Mouse (Mus musculus) heart, postnatal 0 days (tissue): ENCODE measurements at regions not wholly inside any gene's neighbourhood (a gene's known extent, or its start where the extent isn't known, plus 50 kb on each side); places are given as distances from the start of the nearest gene placed in this dataset.
A peak's percentile ranks its signal among the peaks of the same experiment; 100 is the strongest.

Experiments used
- ATAC-seq: fragments of 200-750 bp; cut with Nextera tagmentation; 2 replicates; pipeline ENCODE4 v1.8.0; 2017; ENCODE audit warnings: low read depth, moderate number of reproducible peaks, moderate library complexity; ENCODE audit not compliant: insufficient read depth
- DNase-seq: peaks from one replicate; pipeline ENCODE4 v3.0.0-alpha.2; 2016; ENCODE audit warnings: low spot score
- H3K27ac ChIP-seq: fragments of 300-500 bp; sonication (generic); 2 replicates; pipeline ENCODE4 v1.5.1; 2014; ENCODE audit warnings: low read depth, mild to moderate bottlenecking
- H3K27me3 ChIP-seq: fragments of 300-500 bp; sonication (generic); 2 replicates; pipeline ENCODE4 v1.6.1; 2014; ENCODE audit warnings: low read length, mixed read lengths; ENCODE audit not compliant: control insufficient read depth, insufficient read depth
- H3K36me3 ChIP-seq: fragments of 300-500 bp; sonication (generic); replicated peaks from 2 replicates; pipeline ENCODE4 v1.6.1; 2014; ENCODE audit warnings: low read length, mixed read lengths; ENCODE audit not compliant: control insufficient read depth, insufficient read depth
- H3K4me1 ChIP-seq: fragments of 300-500 bp; sonication (generic); 2 replicates; pipeline ENCODE4 v1.6.1; 2014; ENCODE audit warnings: antibody characterized with exemption; ENCODE audit not compliant: control insufficient read depth, insufficient read depth
- H3K4me2 ChIP-seq: fragments of 300-500 bp; sonication (generic); 2 replicates; pipeline ENCODE4 v1.6.1; 2014; ENCODE audit warnings: low read depth, mild to moderate bottlenecking, low read length, moderate library complexity
- H3K4me3 ChIP-seq: fragments of 300-500 bp; sonication (generic); 2 replicates; pipeline ENCODE4 v1.5.1; 2014; ENCODE audit warnings: low read depth, low read length
- H3K9ac ChIP-seq: fragments of 300-500 bp; sonication (generic); replicated peaks from 2 replicates; pipeline ENCODE4 v1.6.1; 2014; ENCODE audit warnings: low read depth, low read length, mixed read lengths
- H3K9me3 ChIP-seq: fragments of 300-500 bp; sonication (generic); replicated peaks from 2 replicates; pipeline ENCODE4 v1.6.1; 2016; ENCODE audit warnings: low read length; ENCODE audit not compliant: control insufficient read depth
- CTCF ChIP-seq: IDR thresholded peaks from 2 replicates; pipeline ENCODE4 v1.5.1; 2016; ENCODE audit warnings: antibody characterized with exemption, control low read depth, low read depth
- EP300 ChIP-seq: IDR thresholded peaks from 2 replicates; pipeline ENCODE4 v1.6.1; 2016; ENCODE audit warnings: antibody characterized with exemption, low read depth
- WGBS: fragments of 180-500 bp; shearing (Covaris S2); extraction: QIAGEN DNeasy Blood & Tissue Kit; methylation state at CpG from one replicate; pipeline ENCODE4 v1.1.7; 2014; 5-methylcytosine and 5-hydroxymethylcytosine counted together

DNA sequence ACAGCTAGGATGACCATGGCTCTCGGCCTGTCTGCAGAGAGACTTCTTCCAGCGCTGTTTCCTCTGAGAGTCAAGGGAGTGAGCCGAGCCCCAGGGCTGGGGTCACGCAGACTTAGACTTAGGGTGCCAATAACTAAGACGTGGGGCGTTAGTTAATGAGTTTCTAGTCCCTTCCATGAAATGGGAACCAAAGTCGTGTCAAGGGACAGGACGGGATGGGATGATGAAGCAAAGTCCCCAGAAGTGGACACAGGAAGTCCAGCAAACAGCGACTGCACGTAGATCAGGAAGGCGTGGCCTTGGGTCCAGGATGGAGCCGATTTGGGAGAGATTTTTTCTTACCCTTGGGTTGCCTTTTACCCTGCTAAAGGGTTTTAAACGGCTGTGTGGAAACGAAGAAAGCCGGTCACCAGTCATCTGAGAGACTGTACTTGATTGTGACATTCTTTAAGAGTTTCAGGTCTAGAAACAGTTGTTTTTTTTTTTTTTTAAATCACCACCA lies 112.5 kb upstream of the Egln3 start:
- ATAC-seq (no peak), DNase-seq (no peak)
- no peak overlapping the region for H3K4me2 ChIP-seq
- H3K4me1 ChIP-seq = peaks cover 20% of the 10 kb centered on the region
- no peaks in the 10 kb centered on the region for H3K27me3 ChIP-seq
- TF ChIP-seq CTCF (no peak), EP300 (no peak)
- 60% methylated on average over 15 of the region's 15 CpGs for WGBS
- H3K9me3 ChIP-seq = no peaks in the 10 kb centered on the region
- H3K36me3 ChIP-seq = no peaks in the 10 kb centered on the region
- H3K9ac ChIP-seq = no peak overlapping the region
- peak overlapping the region; percentile 80; the same call in 1 of the 2 replicates for H3K27ac ChIP-seq
- H3K4me3 ChIP-seq = no peak overlapping the region

DNA sequence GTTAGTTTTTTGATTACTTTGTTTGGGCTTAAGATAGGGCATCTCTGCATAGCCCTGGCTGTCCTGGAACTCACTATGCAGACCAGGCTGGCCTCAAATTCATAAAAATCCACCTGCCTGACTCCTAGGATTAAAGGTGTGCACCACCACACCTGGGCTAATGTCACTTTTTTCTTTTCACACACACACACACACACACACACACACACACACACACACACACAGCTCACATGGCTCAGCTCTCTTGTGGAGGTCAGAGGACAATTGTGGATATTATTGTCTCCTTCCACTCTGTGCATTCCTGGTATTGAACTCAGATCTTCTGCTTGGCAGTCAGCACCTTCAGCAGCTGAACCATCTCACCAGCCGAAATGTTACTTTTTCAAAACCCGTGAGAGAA lies 110.5 kb upstream of the Egln3 start:
- Histone ChIP-seq H3K27ac (peak overlapping the region; percentile 41), H3K36me3 (no peaks in the 10 kb centered on the region), H3K27me3 (no peaks in the 10 kb centered on the region), H3K4me1 (peaks cover 20% of the 10 kb centered on the region), H3K9ac (no peak overlapping the region), H3K4me2 (no peak overlapping the region), H3K9me3 (no peaks in the 10 kb centered on the region), H3K4me3 (no peak overlapping the region)
- 85% methylated on average over 2 of the region's 2 CpGs for WGBS
- TF ChIP-seq CTCF (no peak), EP300 (no peak)
- DNase-seq (no peak), ATAC-seq (no peak)

DNA sequence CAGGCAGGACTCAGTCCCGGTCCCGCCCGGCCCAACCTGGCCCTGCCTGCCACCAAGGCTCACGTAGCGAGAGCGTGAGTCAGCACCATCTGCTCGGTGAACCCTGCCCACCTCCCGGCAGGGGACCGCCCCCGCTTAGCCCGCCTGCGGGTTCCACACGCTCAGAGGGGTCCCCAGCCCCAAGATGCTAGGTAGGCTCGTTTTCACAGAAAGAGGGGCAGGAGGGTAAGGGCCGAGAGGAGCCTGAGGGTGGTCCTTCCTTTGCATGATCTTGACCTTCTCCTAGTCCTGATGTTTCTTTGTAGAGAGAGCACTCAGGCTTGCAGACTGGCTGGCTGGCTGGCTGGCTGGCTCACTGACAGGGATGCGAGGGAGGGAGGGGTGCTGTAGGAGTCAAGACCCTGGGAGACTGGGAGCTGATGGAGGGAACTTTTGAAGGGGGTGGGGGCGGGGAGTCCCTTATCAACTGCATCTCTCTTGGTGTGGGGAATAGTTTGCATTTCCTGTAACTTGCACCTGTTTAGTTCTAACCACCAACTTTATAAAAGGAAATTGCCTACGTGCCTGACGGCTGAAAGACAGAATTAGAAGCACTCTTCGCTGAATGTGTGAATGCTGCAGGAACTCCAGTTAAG lies 109.7 kb upstream of the Egln3 start:
- no peaks in the 10 kb centered on the region for H3K27me3 ChIP-seq
- H3K27ac ChIP-seq = peak overlapping the region; percentile 85
- no peak for TF ChIP-seq EP300
- DNase-seq (peak; percentile 57), ATAC-seq (peak; percentile 66)
- no peaks in the 10 kb centered on the region for H3K36me3 ChIP-seq
- WGBS = under 1% methylated on average over 20 of the region's 20 CpGs
- peaks cover 20% of the 10 kb centered on the region for H3K4me1 ChIP-seq
- H3K4me2 ChIP-seq = peak overlapping the region; percentile 65
- peak overlapping the region; percentile 44 for H3K4me3 ChIP-seq
- no peaks in the 10 kb centered on the region for H3K9me3 ChIP-seq
- 0 out of 2 replicates have a peak overlapping the region, but pooled peaks have one; percentile 13 for H3K9ac ChIP-seq

DNA sequence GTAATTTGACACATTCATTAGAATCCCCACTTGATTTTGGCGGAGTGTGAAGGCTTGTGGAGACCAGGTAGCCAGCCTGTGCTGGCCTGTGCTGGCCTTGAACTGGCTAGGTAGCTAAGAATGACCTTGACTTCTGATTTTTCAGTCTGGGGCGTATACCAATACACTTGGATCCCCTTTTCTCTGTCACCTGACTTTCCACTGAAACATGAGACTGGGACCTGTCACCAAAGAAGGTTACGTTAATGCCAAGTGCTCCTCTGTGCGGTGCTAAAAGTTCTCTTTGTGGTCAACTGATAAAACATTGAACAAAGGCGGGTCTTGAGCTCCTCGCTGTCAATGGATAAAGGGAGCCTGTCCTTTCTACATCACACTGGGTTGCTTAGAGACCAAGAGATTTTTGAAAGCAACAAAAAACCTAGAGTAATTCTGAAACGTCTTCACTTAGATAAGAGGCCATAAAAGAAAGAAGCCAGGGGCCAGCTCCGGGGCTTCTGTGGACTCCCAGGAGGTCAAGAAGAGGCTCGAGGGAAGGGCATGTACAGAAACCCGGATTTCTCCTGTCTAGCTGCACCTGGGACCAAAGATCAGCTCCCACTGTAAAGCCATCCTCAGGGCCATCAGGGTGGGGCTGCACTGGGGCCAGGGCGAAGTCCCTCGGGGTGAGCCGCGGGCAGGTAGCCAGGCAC lies 109.0 kb upstream of the Egln3 start:
- Histone ChIP-seq H3K27me3 (no peaks in the 10 kb centered on the region), H3K36me3 (no peaks in the 10 kb centered on the region), H3K4me2 (peak overlapping the region; percentile 65), H3K9ac (0 out of 2 replicates have a peak overlapping the region, but pooled peaks have one; percentile 13), H3K9me3 (no peaks in the 10 kb centered on the region), H3K27ac (peak overlapping the region; percentile 85), H3K4me3 (peak overlapping the region; percentile 44), H3K4me1 (peaks cover 20% of the 10 kb centered on the region)
- ATAC-seq = no peak
- no peak for TF ChIP-seq CTCF
- TF ChIP-seq EP300 = no peak
- 19% methylated on average over 14 of the region's 14 CpGs for WGBS
- no peak for DNase-seq

DNA sequence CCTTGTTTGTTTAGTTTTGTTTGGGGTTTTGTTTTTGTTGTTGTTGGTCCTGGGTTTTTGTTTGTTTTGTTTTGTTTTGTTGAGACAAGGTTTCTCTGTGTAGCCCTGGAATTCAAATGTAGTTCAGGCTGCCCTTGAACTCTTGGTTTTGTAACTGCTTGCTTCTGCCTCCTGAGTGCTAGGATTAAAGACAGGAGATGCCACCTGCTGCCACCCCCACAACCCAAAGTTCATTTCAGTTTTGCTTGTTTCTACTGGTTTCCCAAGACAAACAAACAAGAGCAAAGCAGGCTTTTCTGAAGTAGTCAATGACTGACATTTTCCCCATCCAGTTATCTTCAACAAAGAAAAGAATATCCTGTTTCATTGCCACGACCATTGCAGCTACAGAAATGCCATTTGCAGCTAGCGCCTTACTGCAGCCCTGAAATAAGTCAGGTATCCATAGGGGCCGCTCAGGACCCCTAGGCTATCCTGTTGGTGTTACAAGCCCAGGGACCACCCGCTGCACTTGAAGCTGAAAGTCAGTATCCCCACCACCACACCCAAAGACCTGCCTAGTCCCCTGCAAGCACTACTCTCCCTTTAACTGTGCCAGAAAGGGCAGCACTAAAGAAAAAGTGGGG lies 108.3 kb upstream of the Egln3 start:
- Histone ChIP-seq H3K4me1 (peaks cover 16% of the 10 kb centered on the region), H3K27ac (peak overlapping the region; percentile 85), H3K4me2 (no peak overlapping the region), H3K9me3 (no peaks in the 10 kb centered on the region), H3K36me3 (no peaks in the 10 kb centered on the region), H3K27me3 (no peaks in the 10 kb centered on the region), H3K4me3 (no peak overlapping the region), H3K9ac (no peak overlapping the region)
- WGBS = 76% methylated on average over 4 of the region's 4 CpGs
- TF ChIP-seq EP300 (no peak), CTCF (no peak)
- DNase-seq (no peak), ATAC-seq (no peak)
